Mouse (Mus musculus): ENCODE results near the gene Gm815. TPM values are rescaled to one million over a fixed set of nuclear protein-coding genes. Genes with fewer than 3 reads are reported as not detected.

The Gm815 gene
- total RNA-seq (2021), result not detected

GRCm38 (mm10) chr19:26885616-26886015 lies at the start of gene Gm815:
Gene Gm815 (plus strand): TSS chr19:26885881.
- intact Hi-C loops (cut with DNase I), result no loop called here
- no peak for DNase-seq

- intact Hi-C loops (cut with DNase I), result no loop called here
- no peak for DNase-seq
Observed at GRCm38 (mm10) chr19:26837626-26838025, 48.1 kb upstream of the Gm815 start.

- intact Hi-C loops (cut with DNase I), result no loop called here
- DNase-seq, result no peak
Observed at GRCm38 (mm10) chr19:26843896-26844295, 41.8 kb upstream of the Gm815 start.

GRCm38 (mm10) chr19:26844813-26845212 lies 40.9 kb upstream of the Gm815 start:
- intact Hi-C loops (cut with DNase I), result loop anchor here (5.0 kb wide), 1 partner anchor 98 kb away; no protein-coding TSS in a partner anchor
- no peak for DNase-seq

- DNase-seq, result peak; percentile 80 to 84
- intact Hi-C loops (cut with DNase I), result loop anchor here (5.0 kb wide), 1 partner anchor 98 kb away; no protein-coding TSS in a partner anchor
Observed at GRCm38 (mm10) chr19:26845276-26846016, 40.2 kb upstream of the Gm815 start.

DNA sequence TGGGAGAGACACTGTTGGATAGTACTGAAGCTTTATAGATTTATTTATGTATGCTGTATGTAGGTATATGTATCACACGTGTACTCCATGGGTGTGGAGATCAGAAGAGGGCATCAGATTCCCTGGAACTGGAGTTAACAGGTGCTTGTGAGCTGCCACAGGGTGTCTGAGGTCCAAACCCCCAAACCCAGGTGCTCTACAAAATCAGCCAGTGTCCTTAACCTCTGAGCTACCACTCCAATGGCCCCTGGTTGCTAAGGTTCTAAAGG lies 39.7 kb upstream of the Gm815 start:
- no peak for DNase-seq
- intact Hi-C loops (cut with DNase I), result loop anchor here (5.0 kb wide), 1 partner anchor 99 kb away; no protein-coding TSS in a partner anchor

- intact Hi-C loops (cut with DNase I), result no loop called here
Observed at GRCm38 (mm10) chr19:26851017-26851782, 34.5 kb upstream of the Gm815 start.

DNA sequence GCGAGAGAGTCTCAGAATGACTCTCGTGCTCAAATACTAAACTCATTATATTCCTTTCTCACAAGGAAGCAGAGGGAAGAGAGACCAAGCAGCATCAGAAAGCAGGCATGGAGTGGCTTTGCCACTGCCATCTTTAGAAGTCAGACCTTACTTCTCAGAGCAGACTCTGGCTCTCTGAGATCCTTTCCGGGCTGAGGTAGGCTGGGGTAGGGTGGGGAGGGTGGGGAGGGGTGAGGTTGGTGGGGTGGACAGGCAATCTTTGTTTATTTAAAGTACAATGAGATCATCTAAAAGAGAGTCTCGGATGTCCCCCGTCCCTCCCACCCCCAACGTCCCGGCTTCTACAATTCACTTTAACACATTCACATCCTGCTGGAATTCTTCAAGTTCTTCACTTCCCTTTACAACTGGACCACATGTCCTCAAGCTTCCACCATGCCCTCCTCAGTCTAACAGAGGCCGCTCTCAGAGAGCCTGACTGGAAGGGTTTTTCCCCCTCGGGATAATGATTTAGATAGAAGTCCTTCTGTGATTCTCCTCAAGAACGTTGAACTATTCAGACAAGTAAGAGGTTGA lies 33.3 kb upstream of the Gm815 start:
- intact Hi-C loops (cut with DNase I), result no loop called here

More at GRCm38 (mm10) chr19:26851017-26851782, 34.5 kb upstream of the Gm815 start:
- no peak for DNase-seq

DNA sequence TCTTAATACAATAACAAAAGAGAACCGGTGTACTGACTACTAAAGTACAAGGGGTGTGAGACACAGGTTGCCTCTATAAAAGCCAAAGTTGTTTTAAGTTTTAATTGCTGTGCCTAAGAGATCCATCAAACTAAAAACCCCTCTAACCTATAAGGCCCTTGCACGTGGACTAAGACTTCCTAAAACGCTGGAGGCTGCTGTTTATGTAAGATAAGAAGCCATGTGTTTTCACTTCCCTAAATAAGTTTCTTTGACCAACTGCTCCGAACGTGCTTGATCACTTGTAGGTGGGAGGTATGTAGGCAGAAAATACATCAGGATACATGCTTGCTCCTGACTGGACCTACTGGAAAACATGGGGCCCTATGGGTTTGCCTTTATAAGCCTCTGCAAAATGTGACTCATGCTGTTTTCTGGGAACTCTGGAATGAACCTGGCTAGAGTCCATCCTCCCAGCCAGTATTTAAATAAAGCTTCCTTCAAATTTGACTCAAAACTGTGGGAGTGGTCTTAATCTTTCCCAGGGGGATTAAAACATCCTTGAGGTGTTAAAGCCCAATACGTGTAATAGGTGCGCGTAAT lies 31.9 kb upstream of the Gm815 start:
- DNase-seq, result no peak
- intact Hi-C loops (cut with DNase I), result no loop called here

More for the DNA sequence above, 33.3 kb upstream of the Gm815 start:
- DNase-seq, result no peak

DNA sequence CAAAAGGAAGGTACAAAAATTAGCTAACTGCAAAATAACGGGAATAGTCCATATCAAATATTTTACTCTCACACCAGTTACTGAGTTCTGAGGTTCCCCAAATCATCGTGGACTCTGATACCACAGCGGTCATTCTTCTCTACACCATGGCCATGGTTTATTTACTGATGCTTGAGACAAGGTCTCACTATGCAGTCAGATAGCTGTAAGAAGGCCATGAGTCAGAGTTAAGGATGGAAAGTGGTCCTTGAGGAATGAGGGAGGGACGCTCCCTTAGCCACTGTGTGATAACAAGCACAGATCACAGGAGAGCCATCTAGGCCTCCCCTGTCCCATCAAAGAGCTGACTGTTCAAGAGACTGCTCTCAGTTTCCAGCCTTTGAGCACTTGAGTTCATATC lies 31.0 kb upstream of the Gm815 start:
- intact Hi-C loops (cut with DNase I), result no loop called here

DNA sequence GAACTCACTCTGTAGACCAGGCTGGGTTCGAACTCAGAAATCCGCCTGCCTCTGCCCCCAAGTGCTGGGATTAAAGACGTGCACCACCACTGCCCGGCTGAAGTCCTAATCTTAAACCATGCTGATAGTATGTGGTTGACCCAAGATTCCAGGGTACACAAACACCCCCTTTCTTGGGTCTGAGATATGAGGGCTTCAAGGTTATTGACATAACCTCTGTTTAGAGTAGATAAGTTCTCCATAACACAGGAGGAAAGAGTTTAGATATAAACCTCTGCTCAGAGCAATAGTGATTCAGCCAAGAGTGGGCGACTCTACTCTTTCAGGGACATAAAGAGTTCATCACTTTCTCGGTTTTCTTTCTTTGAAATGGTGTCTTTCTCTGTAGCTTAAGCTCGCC lies 30.5 kb upstream of the Gm815 start:
- intact Hi-C loops (cut with DNase I), result no loop called here
- no peak for DNase-seq

More for the DNA sequence above, 31.0 kb upstream of the Gm815 start:
- DNase-seq, result no peak

GRCm38 (mm10) chr19:26858427-26859194 lies 27.1 kb upstream of the Gm815 start:
- peak in 1 of 2 experiments; percentile 24 for DNase-seq
- intact Hi-C loops (cut with DNase I), result no loop called here

- intact Hi-C loops (cut with DNase I), result no loop called here
- no peak for DNase-seq
Observed at GRCm38 (mm10) chr19:26859195-26859570, 26.5 kb upstream of the Gm815 start.

GRCm38 (mm10) chr19:26863662-26864061 lies 22.0 kb upstream of the Gm815 start:
- intact Hi-C loops (cut with DNase I), result no loop called here
- DNase-seq, result no peak

GRCm38 (mm10) chr19:26864975-26865690 lies 20.5 kb upstream of the Gm815 start:
- intact Hi-C loops (cut with DNase I), result no loop called here
- no peak for DNase-seq

GRCm38 (mm10) chr19:26865736-26866135 lies 19.9 kb upstream of the Gm815 start:
- no peak for DNase-seq
- intact Hi-C loops (cut with DNase I), result no loop called here

- no peak for DNase-seq
- intact Hi-C loops (cut with DNase I), result no loop called here
Observed at GRCm38 (mm10) chr19:26869591-26869990, 16.1 kb upstream of the Gm815 start.

GRCm38 (mm10) chr19:26870280-26870679 lies 15.4 kb upstream of the Gm815 start:
- DNase-seq, result no peak
- intact Hi-C loops (cut with DNase I), result no loop called here

DNA sequence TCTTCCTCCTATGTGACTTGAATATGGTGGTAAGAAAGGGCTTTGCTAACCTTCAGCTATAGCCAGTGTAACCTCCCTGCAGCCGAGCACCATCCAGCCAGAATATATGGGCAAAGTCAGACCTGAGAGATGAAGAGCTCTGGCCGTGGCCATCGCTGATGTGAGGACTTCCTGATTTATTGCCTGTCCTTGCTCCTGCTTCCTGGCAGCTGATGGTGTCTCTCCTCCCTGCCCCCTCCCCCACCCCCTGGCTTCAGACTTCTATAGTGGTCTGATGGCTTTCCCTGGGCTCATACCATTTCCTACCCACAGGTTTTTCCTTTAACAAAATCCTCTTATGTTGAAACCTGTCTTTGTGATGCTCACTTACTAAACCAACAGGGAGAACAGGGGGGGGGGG lies 14.6 kb upstream of the Gm815 start:
- DNase-seq, result no peak
- intact Hi-C loops (cut with DNase I), result no loop called here

DNA sequence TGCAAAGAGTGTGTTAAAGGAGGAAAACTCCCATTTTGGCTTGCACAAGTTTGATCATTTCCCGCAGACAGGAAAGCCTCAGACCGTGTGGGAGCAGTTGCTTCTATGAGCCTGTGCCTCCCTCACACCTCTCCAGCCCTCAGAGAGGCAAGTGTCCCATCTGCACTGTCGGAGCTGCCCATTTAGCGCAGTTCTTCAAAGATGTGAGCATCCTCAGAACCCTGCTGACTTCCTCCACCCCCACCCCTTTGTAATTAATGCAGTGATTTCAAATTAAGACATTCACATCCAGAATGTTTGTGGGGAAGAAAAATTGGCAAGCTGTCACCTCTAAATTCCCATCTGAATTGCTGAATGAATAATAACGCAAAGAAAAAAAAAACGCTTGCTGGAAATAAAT lies 12.8 kb upstream of the Gm815 start:
- intact Hi-C loops (cut with DNase I), result no loop called here
- no peak for DNase-seq

All from heart, postnatal 36 days (tissue).